Mouse (Mus musculus) gastrocnemius, adult 2 months (tissue): ENCODE measurements around the gene Cnr2. TPM values are rescaled to one million over a fixed set of nuclear protein-coding genes. Genes with fewer than 3 reads are reported as not detected.

Experiments used
- DNase-seq: peaks from one replicate; pipeline ENCODE4 v3.0.0; 2022
- H3K27ac ChIP-seq: fragments of 200-600 bp; 2 replicates; pipeline ENCODE4 v1.8.1; 2022; ENCODE audit warnings: mild to moderate bottlenecking
- H3K4me3 ChIP-seq: fragments of 200-600 bp; 2 replicates; pipeline ENCODE4 v1.8.1; 2022; ENCODE audit warnings: mild to moderate bottlenecking, moderate library complexity
- CTCF ChIP-seq: fragments of 200-600 bp; IDR thresholded peaks from 2 replicates; pipeline ENCODE4 v1.8.1; 2022; ENCODE audit warnings: antibody characterized with exemption, mild to moderate bottlenecking, moderate library complexity
- intact Hi-C: fragments of 180-260 bp; cut with DNase I; formaldehyde crosslinking; loops from one replicate; pipeline ENCODE4 v1.15.1; 2025
- total RNA-seq, 2 experiments: library from RNA; stranded (reverse); gene quantifications; 2 replicates each; pipeline ENCODE4 v1.2.3; 2021

The Cnr2 gene
- total RNA-seq, 2 experiments from 2014 or later = 0.10 to 0.11 TPM

- intact Hi-C loops = no loop called here
- no peak for DNase-seq
- Histone ChIP-seq H3K27ac (peak overlapping the region; percentile 93), H3K4me3 (no peak overlapping the region)
- TF ChIP-seq CTCF = no peak
These were observed 55.2 kb downstream of the Cnr2 start for GRCm38 (mm10) chr4:135950365-135950764.

GRCm38 (mm10) chr4:135951505-135951904, 56.3 kb downstream of the Cnr2 start:
- intact Hi-C loops = no loop called here
- H3K27ac ChIP-seq = no peak overlapping the region
- no peak for DNase-seq
- TF ChIP-seq CTCF = peak; percentile 37; the same call in 1 of the 2 replicates
- no peak overlapping the region for H3K4me3 ChIP-seq

GRCm38 (mm10) chr4:135953179-135953578, 58.0 kb downstream of the Cnr2 start:
- TF ChIP-seq CTCF = no peak
- intact Hi-C loops = no loop called here
- Histone ChIP-seq H3K4me3 (no peak overlapping the region), H3K27ac (no peak overlapping the region)
- DNase-seq = no peak

GRCm38 (mm10) chr4:135954241-135954640, 59.0 kb downstream of the Cnr2 start:
- DNase-seq = peak; percentile 78
- Histone ChIP-seq H3K27ac (no peak overlapping the region; the same call in 1 of the 2 replicates), H3K4me3 (no peak overlapping the region)
- TF ChIP-seq CTCF = peak; percentile 91
- intact Hi-C loops = no loop called here

- Histone ChIP-seq H3K4me3 (no peak overlapping the region), H3K27ac (no peak overlapping the region)
- intact Hi-C loops = no loop called here
- no peak for DNase-seq
- TF ChIP-seq CTCF = no peak
These were observed 60.7 kb downstream of the Cnr2 start for GRCm38 (mm10) chr4:135955886-135956285.

GRCm38 (mm10) chr4:135958354-135958753, 63.2 kb downstream of the Cnr2 start:
- Histone ChIP-seq H3K4me3 (no peak overlapping the region), H3K27ac (no peak overlapping the region)
- no peak for DNase-seq
- intact Hi-C loops = no loop called here
- TF ChIP-seq CTCF = no peak

GRCm38 (mm10) chr4:135960717-135961116, 65.5 kb downstream of the Cnr2 start:
- no peak overlapping the region for H3K27ac ChIP-seq
- peak; percentile 84 for DNase-seq
- H3K4me3 ChIP-seq = no peak overlapping the region
- peak; percentile 92 for TF ChIP-seq CTCF
- intact Hi-C loops = no loop called here

- Histone ChIP-seq H3K27ac (no peak overlapping the region), H3K4me3 (no peak overlapping the region)
- DNase-seq = no peak
- intact Hi-C loops = no loop called here
- no peak for TF ChIP-seq CTCF
These were observed 66.5 kb downstream of the Cnr2 start for GRCm38 (mm10) chr4:135961709-135962108.

GRCm38 (mm10) chr4:135962198-135962597, 67.0 kb downstream of the Cnr2 start:
- no peak for TF ChIP-seq CTCF
- no peak for DNase-seq
- intact Hi-C loops = no loop called here
- no peak overlapping the region for H3K4me3 ChIP-seq
- H3K27ac ChIP-seq = peak overlapping the region; percentile 95; the same call in 1 of the 2 replicates

- intact Hi-C loops = no loop called here
These were observed 67.8 kb downstream of the Cnr2 start for GRCm38 (mm10) chr4:135962946-135963345.

GRCm38 (mm10) chr4:135963457-135964193, 68.4 kb downstream of the Cnr2 start, which contains the start of gene Gale:
Gene Gale (plus strand): TSS chr4:135963727.
- intact Hi-C loops = no loop called here
- TF ChIP-seq CTCF = no peak
- peak within 1 kb of the TSS; percentile 88 for H3K4me3 ChIP-seq
- peak; percentile 97 for DNase-seq
- peak within 1 kb of the TSS; percentile 95 for H3K27ac ChIP-seq

More at GRCm38 (mm10) chr4:135962946-135963345, 67.8 kb downstream of the Cnr2 start:
- peak overlapping the region; percentile 88 for H3K4me3 ChIP-seq
- DNase-seq = no peak
- peak overlapping the region; percentile 95 for H3K27ac ChIP-seq
- TF ChIP-seq CTCF = no peak

- peak overlapping the region; percentile 88 for H3K4me3 ChIP-seq
- no peak for TF ChIP-seq CTCF
- peak; percentile 67 for DNase-seq
- intact Hi-C loops = no loop called here
- peak overlapping the region; percentile 95 for H3K27ac ChIP-seq
These were observed 69.2 kb downstream of the Cnr2 start for GRCm38 (mm10) chr4:135964426-135964825.

GRCm38 (mm10) chr4:135965113-135965512, 69.9 kb downstream of the Cnr2 start:
- no peak for DNase-seq
- no peak for TF ChIP-seq CTCF
- intact Hi-C loops = no loop called here
- peak overlapping the region; percentile 95; the same call in 1 of the 2 replicates for H3K27ac ChIP-seq
- no peak overlapping the region for H3K4me3 ChIP-seq

GRCm38 (mm10) chr4:135966283-135966682, 71.1 kb downstream of the Cnr2 start:
- DNase-seq = no peak
- TF ChIP-seq CTCF = no peak
- intact Hi-C loops = no loop called here
- H3K27ac ChIP-seq = no peak overlapping the region
- no peak overlapping the region for H3K4me3 ChIP-seq
